Mouse (Mus musculus): ENCODE data around the gene Nhsl1. TPM values are rescaled to one million over a fixed set of nuclear protein-coding genes. Genes with fewer than 3 reads are reported as not detected.

The Nhsl1 gene
- polyA plus RNA-seq, 1 experiment from 2014 or later, result 11.7 TPM

- Histone ChIP-seq H3K4me3 (ENCODE audit: low read length) (no peak overlapping the region), H3K4me2 (ENCODE audit: low read depth, low read length) (no peak overlapping the region), H3K36me3 (ENCODE audit: control insufficient read depth, insufficient read depth) (no peaks in the 10 kb centered on the region), H3K9ac (ENCODE audit: low read length) (no peak overlapping the region), H3K9me3 (replicated peaks; ENCODE audit: control insufficient read depth, low read length) (no peaks in the 10 kb centered on the region), H3K4me1 (ENCODE audit: control insufficient read depth, insufficient read depth, low read length) (peaks cover 9% of the 10 kb centered on the region), H3K27me3 (ENCODE audit: control insufficient read depth, insufficient read depth, low read length) (no peaks in the 10 kb centered on the region), H3K27ac (ENCODE audit: low read length) (no peak overlapping the region)
- no peak for ATAC-seq (replicated peaks; ENCODE audit: extremely low read depth, insufficient read depth, low FRiP score)
- 86% methylated on average over 6 of the region's 6 CpGs for WGBS
Measured at GRCm38 (mm10) chr10:18321861-18322260, 3.1 kb downstream of the Nhsl1 start.

DNA sequence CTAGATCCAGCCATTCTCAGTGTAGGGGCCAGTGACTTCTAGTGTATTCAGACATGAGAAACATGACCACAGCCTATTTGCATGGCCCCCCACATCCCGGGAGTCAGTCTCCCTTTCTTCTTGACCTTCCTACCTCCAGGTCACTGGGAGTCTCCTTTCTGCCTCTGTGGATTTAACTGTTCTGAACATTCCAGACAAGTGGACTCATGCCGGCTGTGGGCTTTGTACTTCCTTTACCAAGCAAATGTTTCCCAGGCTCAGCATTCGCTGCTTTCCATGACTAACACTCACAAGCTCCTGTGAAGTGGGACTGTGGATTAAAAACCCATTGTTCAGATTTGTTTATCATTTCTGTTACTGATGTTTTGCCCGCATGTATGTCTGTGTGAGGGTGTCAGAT, 4.9 kb downstream of the Nhsl1 start:
- no peak for ATAC-seq (replicated peaks; ENCODE audit: extremely low read depth, insufficient read depth, low FRiP score)
- Histone ChIP-seq H3K36me3 (ENCODE audit: control insufficient read depth, insufficient read depth) (no peaks in the 10 kb centered on the region), H3K4me1 (ENCODE audit: control insufficient read depth, insufficient read depth, low read length) (peaks cover 10% of the 10 kb centered on the region), H3K4me3 (ENCODE audit: low read length) (no peak overlapping the region), H3K9me3 (replicated peaks; ENCODE audit: control insufficient read depth, low read length) (no peaks in the 10 kb centered on the region), H3K9ac (ENCODE audit: low read length) (no peak overlapping the region), H3K27ac (ENCODE audit: low read length) (no peak overlapping the region), H3K4me2 (ENCODE audit: low read depth, low read length) (no peak overlapping the region), H3K27me3 (ENCODE audit: control insufficient read depth, insufficient read depth, low read length) (no peaks in the 10 kb centered on the region)
- WGBS, result 43% methylated on average over 4 of the region's 4 CpGs

DNA sequence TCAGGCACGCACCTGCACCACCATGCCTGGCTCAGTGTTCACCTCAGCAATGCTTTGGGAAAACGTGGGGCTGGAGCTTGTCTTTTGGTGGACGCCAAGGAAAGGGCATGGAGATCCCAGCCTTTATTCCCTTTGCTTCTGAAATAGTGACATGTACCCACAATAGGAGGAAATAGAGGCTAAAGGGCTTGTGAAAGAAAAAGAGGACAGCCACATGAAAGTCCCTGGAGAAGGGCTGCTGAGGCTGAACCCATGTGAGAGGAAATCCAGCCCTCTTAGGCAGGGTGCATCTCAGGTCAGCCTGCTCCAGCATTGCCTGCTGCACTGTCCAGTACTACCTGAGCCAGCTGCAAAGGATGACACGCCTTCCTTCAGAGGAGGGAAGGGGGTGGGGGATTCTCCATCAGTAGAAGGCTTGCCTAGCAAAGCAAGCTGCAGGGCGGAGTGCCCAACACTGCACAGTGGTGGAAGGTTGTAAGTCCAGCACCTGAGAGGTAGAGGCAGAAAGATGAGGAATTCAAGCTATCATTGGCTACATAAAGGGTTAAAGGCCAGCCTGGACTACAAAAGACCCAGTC, 9.6 kb downstream of the Nhsl1 start:
- H3K4me2 ChIP-seq (ENCODE audit: low read depth, low read length), result no peak overlapping the region
- no peak for ATAC-seq (replicated peaks; ENCODE audit: extremely low read depth, insufficient read depth, low FRiP score)
- no peak overlapping the region for H3K4me3 ChIP-seq (ENCODE audit: low read length)
- H3K27ac ChIP-seq (ENCODE audit: low read length), result no peak overlapping the region
- no peaks in the 10 kb centered on the region for H3K36me3 ChIP-seq (ENCODE audit: control insufficient read depth, insufficient read depth)
- WGBS, result 66% methylated on average over 5 of the region's 5 CpGs
- no peaks in the 10 kb centered on the region for H3K27me3 ChIP-seq (ENCODE audit: control insufficient read depth, insufficient read depth, low read length)
- peaks cover 8% of the 10 kb centered on the region; the same call in 1 of the 2 replicates for H3K4me1 ChIP-seq (ENCODE audit: control insufficient read depth, insufficient read depth, low read length)
- no peaks in the 10 kb centered on the region for H3K9me3 ChIP-seq (replicated peaks; ENCODE audit: control insufficient read depth, low read length)
- H3K9ac ChIP-seq (ENCODE audit: low read length), result no peak overlapping the region

DNA sequence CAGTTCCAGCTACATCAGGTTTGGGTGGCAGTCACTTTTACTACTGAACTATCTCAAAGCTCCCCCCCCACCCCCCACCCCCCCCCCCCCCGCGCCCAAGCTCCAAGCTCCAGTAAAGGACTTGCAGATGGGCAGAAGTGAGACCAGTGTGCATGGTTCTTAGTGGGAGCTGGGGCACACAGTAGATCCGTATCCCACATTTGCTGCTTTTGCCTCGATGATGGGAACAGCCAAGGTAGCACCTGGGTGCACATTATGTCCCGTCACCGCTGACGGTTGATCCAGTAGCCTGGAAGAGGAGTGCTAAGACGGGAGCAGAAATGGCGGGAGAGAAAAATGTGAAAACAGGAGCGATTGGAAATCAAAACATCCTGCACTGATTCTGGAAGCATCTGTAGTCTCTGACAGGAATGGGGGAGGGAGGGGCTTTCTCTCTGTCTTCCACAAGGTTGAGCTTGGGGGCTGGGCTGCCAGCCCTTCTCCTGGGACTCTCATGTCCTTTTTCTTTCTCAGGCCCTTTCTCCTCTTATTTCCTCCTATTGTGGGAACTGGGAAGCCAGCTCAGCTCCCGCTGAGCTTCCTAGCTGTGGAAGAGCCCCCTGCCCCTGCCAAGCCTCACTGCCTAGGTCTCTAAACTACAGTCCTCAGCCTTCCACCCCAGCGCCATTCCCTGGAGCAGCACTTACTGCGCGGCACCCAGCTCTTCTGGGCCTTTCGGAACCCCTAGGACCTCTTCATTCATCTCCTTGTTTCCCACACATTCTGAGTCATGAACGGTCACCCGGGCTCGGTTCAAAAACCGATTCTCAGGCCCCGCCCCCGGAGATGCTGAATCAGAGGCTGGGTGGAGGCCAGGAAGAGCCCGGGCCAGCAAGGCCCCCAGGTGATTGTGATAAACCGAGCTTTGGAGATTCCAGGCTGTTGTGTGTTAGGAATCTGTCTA, 10.6 kb downstream of the Nhsl1 start:
- WGBS, result 4% methylated on average over 23 of the region's 23 CpGs
- peak; percentile 49; the same call in 1 of the 2 replicates for ATAC-seq (replicated peaks; ENCODE audit: extremely low read depth, insufficient read depth, low FRiP score)
- Histone ChIP-seq H3K27ac (ENCODE audit: low read length) (peak overlapping the region; percentile 7; the same call in 1 of the 2 replicates), H3K27me3 (ENCODE audit: control insufficient read depth, insufficient read depth, low read length) (no peaks in the 10 kb centered on the region), H3K4me2 (ENCODE audit: low read depth, low read length) (peak overlapping the region; percentile 59), H3K4me3 (ENCODE audit: low read length) (peak overlapping the region; percentile 34), H3K4me1 (ENCODE audit: control insufficient read depth, insufficient read depth, low read length) (peaks cover 8% of the 10 kb centered on the region; the same call in 1 of the 2 replicates), H3K9ac (ENCODE audit: low read length) (peak overlapping the region; percentile 25), H3K9me3 (replicated peaks; ENCODE audit: control insufficient read depth, low read length) (no peaks in the 10 kb centered on the region), H3K36me3 (ENCODE audit: control insufficient read depth, insufficient read depth) (no peaks in the 10 kb centered on the region)

DNA sequence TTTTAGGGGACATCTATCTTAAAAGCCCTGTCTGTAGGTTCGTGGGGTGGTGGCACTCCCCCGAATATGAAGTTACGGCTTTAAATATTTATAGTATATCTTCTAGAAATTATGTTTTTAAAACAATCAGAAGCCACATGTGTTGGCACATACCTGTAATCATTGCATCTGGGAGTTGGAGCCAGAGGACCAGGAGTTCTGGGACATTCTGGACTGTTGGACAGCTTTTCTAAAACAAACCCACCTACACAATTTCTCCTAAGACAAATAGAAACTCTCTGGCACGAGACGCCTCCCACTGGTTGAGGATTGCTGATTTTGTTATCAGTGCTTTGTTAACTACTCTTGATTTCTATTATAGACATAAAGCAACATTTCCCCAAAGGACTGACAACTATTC, 11.7 kb downstream of the Nhsl1 start:
- Histone ChIP-seq H3K4me1 (ENCODE audit: control insufficient read depth, insufficient read depth, low read length) (peaks cover 8% of the 10 kb centered on the region; the same call in 1 of the 2 replicates), H3K4me3 (ENCODE audit: low read length) (no peak overlapping the region), H3K27me3 (ENCODE audit: control insufficient read depth, insufficient read depth, low read length) (no peaks in the 10 kb centered on the region), H3K4me2 (ENCODE audit: low read depth, low read length) (no peak overlapping the region), H3K36me3 (ENCODE audit: control insufficient read depth, insufficient read depth) (no peaks in the 10 kb centered on the region), H3K9me3 (replicated peaks; ENCODE audit: control insufficient read depth, low read length) (no peaks in the 10 kb centered on the region), H3K9ac (ENCODE audit: low read length) (no peak overlapping the region), H3K27ac (ENCODE audit: low read length) (no peak overlapping the region)
- no peak for ATAC-seq (replicated peaks; ENCODE audit: extremely low read depth, insufficient read depth, low FRiP score)
- WGBS, result 76% methylated on average over 5 of the region's 5 CpGs

- 67% methylated on average over 4 of the region's 4 CpGs for WGBS
- H3K9me3 ChIP-seq (replicated peaks; ENCODE audit: control insufficient read depth, low read length), result no peaks in the 10 kb centered on the region
Measured at GRCm38 (mm10) chr10:18333575-18333974, 14.8 kb downstream of the Nhsl1 start.

GRCm38 (mm10) chr10:18334176-18334575, 15.4 kb downstream of the Nhsl1 start:
- WGBS, result 89% methylated on average over 4 of the region's 4 CpGs
- H3K4me3 ChIP-seq (ENCODE audit: low read length), result no peak overlapping the region
- H3K9ac ChIP-seq (ENCODE audit: low read length), result no peak overlapping the region
- no peak overlapping the region for H3K4me2 ChIP-seq (ENCODE audit: low read depth, low read length)
- H3K9me3 ChIP-seq (replicated peaks; ENCODE audit: control insufficient read depth, low read length), result no peaks in the 10 kb centered on the region
- no peak for ATAC-seq (replicated peaks; ENCODE audit: extremely low read depth, insufficient read depth, low FRiP score)
- no peaks in the 10 kb centered on the region for H3K27me3 ChIP-seq (ENCODE audit: control insufficient read depth, insufficient read depth, low read length)
- H3K36me3 ChIP-seq (ENCODE audit: control insufficient read depth, insufficient read depth), result no peaks in the 10 kb centered on the region
- peaks cover 5% of the 10 kb centered on the region; the same call in 1 of the 2 replicates for H3K4me1 ChIP-seq (ENCODE audit: control insufficient read depth, insufficient read depth, low read length)
- no peak overlapping the region for H3K27ac ChIP-seq (ENCODE audit: low read length)

More at GRCm38 (mm10) chr10:18333575-18333974, 14.8 kb downstream of the Nhsl1 start:
- ATAC-seq (replicated peaks; ENCODE audit: extremely low read depth, insufficient read depth, low FRiP score), result no peak
- Histone ChIP-seq H3K27ac (ENCODE audit: low read length) (no peak overlapping the region), H3K4me1 (ENCODE audit: control insufficient read depth, insufficient read depth, low read length) (peaks cover 6% of the 10 kb centered on the region; the same call in 1 of the 2 replicates), H3K4me3 (ENCODE audit: low read length) (no peak overlapping the region), H3K27me3 (ENCODE audit: control insufficient read depth, insufficient read depth, low read length) (no peaks in the 10 kb centered on the region), H3K9ac (ENCODE audit: low read length) (no peak overlapping the region), H3K4me2 (ENCODE audit: low read depth, low read length) (no peak overlapping the region), H3K36me3 (ENCODE audit: control insufficient read depth, insufficient read depth) (no peaks in the 10 kb centered on the region)

- WGBS, result 83% methylated on average over 9 of the region's 9 CpGs
- no peak for ATAC-seq (replicated peaks; ENCODE audit: extremely low read depth, insufficient read depth, low FRiP score)
Measured at GRCm38 (mm10) chr10:18334734-18335133, 15.9 kb downstream of the Nhsl1 start.

GRCm38 (mm10) chr10:18337725-18338124, 18.9 kb downstream of the Nhsl1 start:
- WGBS, result 85% methylated on average over 5 of the region's 5 CpGs
- no peak overlapping the region for H3K9ac ChIP-seq (ENCODE audit: low read length)
- no peaks in the 10 kb centered on the region for H3K36me3 ChIP-seq (ENCODE audit: control insufficient read depth, insufficient read depth)
- H3K4me2 ChIP-seq (ENCODE audit: low read depth, low read length), result no peak overlapping the region
- ATAC-seq (replicated peaks; ENCODE audit: extremely low read depth, insufficient read depth, low FRiP score), result no peak
- no peak overlapping the region for H3K27ac ChIP-seq (ENCODE audit: low read length)
- no peak overlapping the region for H3K4me3 ChIP-seq (ENCODE audit: low read length)
- no peaks in the 10 kb centered on the region for H3K4me1 ChIP-seq (ENCODE audit: control insufficient read depth, insufficient read depth, low read length)
- no peaks in the 10 kb centered on the region for H3K27me3 ChIP-seq (ENCODE audit: control insufficient read depth, insufficient read depth, low read length)
- no peaks in the 10 kb centered on the region for H3K9me3 ChIP-seq (replicated peaks; ENCODE audit: control insufficient read depth, low read length)

More at GRCm38 (mm10) chr10:18334734-18335133, 15.9 kb downstream of the Nhsl1 start:
- Histone ChIP-seq H3K4me3 (ENCODE audit: low read length) (no peak overlapping the region), H3K9ac (ENCODE audit: low read length) (no peak overlapping the region), H3K27me3 (ENCODE audit: control insufficient read depth, insufficient read depth, low read length) (no peaks in the 10 kb centered on the region), H3K36me3 (ENCODE audit: control insufficient read depth, insufficient read depth) (no peaks in the 10 kb centered on the region), H3K27ac (ENCODE audit: low read length) (no peak overlapping the region), H3K4me2 (ENCODE audit: low read depth, low read length) (no peak overlapping the region), H3K9me3 (replicated peaks; ENCODE audit: control insufficient read depth, low read length) (no peaks in the 10 kb centered on the region), H3K4me1 (ENCODE audit: control insufficient read depth, insufficient read depth, low read length) (peaks cover 3% of the 10 kb centered on the region; the same call in 1 of the 2 replicates)
